Mouse (Mus musculus) liver, adult 2 months (tissue): ENCODE results near the gene Speg. TPM values are rescaled to one million over a fixed set of nuclear protein-coding genes. Genes with fewer than 3 reads are reported as not detected.

Experiments
- DNase-seq: peaks from one replicate; pipeline ENCODE4 v3.0.0-alpha.2; 2011; ENCODE audit warnings: low read depth, low spot score; ENCODE audit errors: extremely low read depth
- H3K27ac ChIP-seq: fragments of 200-500 bp; replicated peaks from 2 replicates; pipeline ENCODE4 v1.5.1; 2012; ENCODE audit warnings: low read depth, mild to moderate bottlenecking, control low read depth, inconsistent platforms, low read length; ENCODE audit not compliant: insufficient read depth
- H3K27me3 ChIP-seq: fragments of 200-500 bp; 2 replicates; pipeline ENCODE4 v1.6.1; 2012; ENCODE audit warnings: mild to moderate bottlenecking, moderate library complexity, low read length, inconsistent platforms; ENCODE audit not compliant: control insufficient read depth, insufficient read depth
- H3K36me3 ChIP-seq: fragments of 200-500 bp; 2 replicates; pipeline ENCODE4 v1.6.1; 2012; ENCODE audit warnings: low read length, inconsistent platforms; ENCODE audit not compliant: control insufficient read depth, insufficient read depth
- H3K4me1 ChIP-seq: fragments of 200-500 bp; 2 replicates; pipeline ENCODE4 v1.6.1; 2011; ENCODE audit warnings: low read length; ENCODE audit not compliant: control insufficient read depth, insufficient read depth
- H3K4me3 ChIP-seq: fragments of 200-500 bp; 2 replicates; pipeline ENCODE4 v1.5.1; 2011; ENCODE audit warnings: low read depth, mild to moderate bottlenecking, control low read depth, low read length, moderate library complexity; ENCODE audit not compliant: insufficient read depth
- H3K79me2 ChIP-seq: fragments of 200-500 bp; 2 replicates; pipeline ENCODE4 v1.6.1; 2012; ENCODE audit warnings: inconsistent platforms, mild to moderate bottlenecking, low read length, moderate library complexity; ENCODE audit not compliant: control insufficient read depth, insufficient read depth
- H3K9ac ChIP-seq: fragments of 200-500 bp; 2 replicates; pipeline ENCODE4 v1.6.1; 2012; ENCODE audit warnings: low read depth, mild to moderate bottlenecking, control low read depth, inconsistent platforms, low read length
- CTCF ChIP-seq: fragments of 200-500 bp; IDR thresholded peaks from 2 replicates; pipeline ENCODE4 v1.5.1; 2011; ENCODE audit warnings: low read depth, low read length, control low read depth
- POLR2A ChIP-seq: fragments of 200-500 bp; IDR thresholded peaks from 2 replicates; pipeline ENCODE4 v1.6.1; 2011; ENCODE audit warnings: low read length, control low read depth; ENCODE audit not compliant: insufficient read depth; ENCODE audit errors: extremely low read depth
- WGBS: fragments of 180-500 bp; shearing (Covaris S2); methylation state at CpG from one replicate; pipeline ENCODE4 v1.1.7; 2018; 5-methylcytosine and 5-hydroxymethylcytosine counted together
- polyA plus RNA-seq: library from polyadenylated mRNA; depleted of rRNA; stranded (reverse); fragments of >200 nt; gene quantifications from 2 replicates; pipeline ENCODE4 v1.2.3, GENCODE M21; 2012
- total RNA-seq: library from RNA; depleted of rRNA; stranded (reverse); fragments of >200 nt; gene quantifications from 2 replicates; pipeline ENCODE4 v1.2.3, GENCODE M21; 2014

The Speg gene
- total and polyA plus RNA-seq, 2 experiments: 0.55 to 3.4 TPM

GRCm38 (mm10) chr1:75387469-75387928, 12.4 kb downstream of the Speg start:
- TF ChIP-seq POLR2A (no peak), CTCF (no peak)
- no peaks in the 10 kb centered on the region for H3K36me3 ChIP-seq
- H3K27me3 ChIP-seq: peaks cover 12% of the 10 kb centered on the region
- no peaks in the 10 kb centered on the region for H3K79me2 ChIP-seq
- H3K4me1 ChIP-seq: no peaks in the 10 kb centered on the region
- no peak overlapping the region for H3K27ac ChIP-seq
- H3K9ac ChIP-seq: no peak overlapping the region
- no peak for DNase-seq
- 20% methylated on average over 7 of the region's 7 CpGs for WGBS
- no peak overlapping the region for H3K4me3 ChIP-seq

- Histone ChIP-seq H3K79me2 (no peaks in the 10 kb centered on the region), H3K27me3 (peaks cover 12% of the 10 kb centered on the region), H3K36me3 (no peaks in the 10 kb centered on the region), H3K27ac (no peak overlapping the region), H3K4me1 (no peaks in the 10 kb centered on the region), H3K4me3 (no peak overlapping the region), H3K9ac (no peak overlapping the region)
- 12% methylated on average over 94 of the region's 94 CpGs for WGBS
- TF ChIP-seq CTCF: no peak
- TF ChIP-seq POLR2A: no peak
- DNase-seq: no peak
Observed at GRCm38 (mm10) chr1:75387929-75388897, 13.1 kb downstream of the Speg start.

- Histone ChIP-seq H3K36me3 (no peaks in the 10 kb centered on the region), H3K27me3 (peaks cover 12% of the 10 kb centered on the region), H3K9ac (no peak overlapping the region), H3K4me3 (no peak overlapping the region), H3K27ac (no peak overlapping the region), H3K4me1 (no peaks in the 10 kb centered on the region), H3K79me2 (no peaks in the 10 kb centered on the region)
- DNase-seq: no peak
- TF ChIP-seq CTCF: no peak
- no peak for TF ChIP-seq POLR2A
- WGBS: 29% methylated on average over 23 of the region's 23 CpGs
Observed at GRCm38 (mm10) chr1:75388898-75389515, 13.9 kb downstream of the Speg start.

- TF ChIP-seq CTCF (no peak), POLR2A (no peak)
- H3K36me3 ChIP-seq: no peaks in the 10 kb centered on the region
- no peak for DNase-seq
- H3K27ac ChIP-seq: no peak overlapping the region
- no peak overlapping the region for H3K4me3 ChIP-seq
- 62% methylated on average over 9 of the region's 9 CpGs for whole genome bisulfite sequencing
- no peak overlapping the region for H3K9ac ChIP-seq
- H3K4me1 ChIP-seq: no peaks in the 10 kb centered on the region
- peaks cover 6% of the 10 kb centered on the region for H3K27me3 ChIP-seq
- H3K79me2 ChIP-seq: no peaks in the 10 kb centered on the region
Observed at GRCm38 (mm10) chr1:75393139-75393538, 18.0 kb downstream of the Speg start.

GRCm38 (mm10) chr1:75393846-75394245, 18.7 kb downstream of the Speg start:
- whole genome bisulfite sequencing: 85% methylated on average over 3 of the region's 3 CpGs
- Histone ChIP-seq H3K36me3 (no peaks in the 10 kb centered on the region), H3K79me2 (no peaks in the 10 kb centered on the region), H3K4me1 (no peaks in the 10 kb centered on the region), H3K27ac (no peak overlapping the region), H3K27me3 (no peaks in the 10 kb centered on the region), H3K4me3 (no peak overlapping the region), H3K9ac (no peak overlapping the region)
- DNase-seq: no peak
- TF ChIP-seq CTCF: no peak
